In the genomic region with DNA sequence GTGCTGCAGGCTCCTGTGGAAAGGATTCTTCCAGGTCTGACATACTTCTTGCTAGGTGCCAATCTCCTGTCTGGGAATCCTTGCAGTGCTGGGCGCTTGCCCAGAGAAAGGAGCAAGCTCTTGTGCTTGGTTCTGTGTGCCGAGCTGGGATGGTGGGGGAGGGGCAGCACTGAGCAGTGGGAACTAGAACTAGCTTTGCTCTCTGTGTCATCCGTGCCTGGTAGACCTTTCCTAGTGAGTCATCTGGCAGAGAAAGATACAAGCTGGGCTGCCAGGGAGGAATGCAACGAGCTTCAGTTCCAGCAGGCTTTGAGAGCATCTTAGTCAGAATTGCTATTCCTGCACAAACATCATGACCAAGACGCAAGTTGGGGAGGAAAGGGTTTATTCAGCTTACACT, we compare ENCODE assay signal across 8 mouse cellular contexts.
DNase-seq lines count a peak whose midpoint lies in the region; ATAC-seq and TF ChIP-seq lines count a peak whose summit lies in the region.

No protein-coding gene starts in this region.

- no peak overlapping the region for H3K4me3 ChIP-seq in gastrocnemius, adult 2 months

- DNase-seq in gastrocnemius, adult 2 months, result peak; percentile 45
- no peak for DNase-seq in gastrocnemius, adult 18-20 months (ENCODE audit: low spot score)
- DNase-seq in adrenal gland, adult (ENCODE audit: inconsistent age in 2 of 2, low spot score in 1 of 2), result peak; percentile 86
- peak; percentile 44 to 90 for DNase-seq in left cerebral cortex, adult 8-10 months (ENCODE audit: low spot score in 2 of 2)
- DNase-seq in T-cell, adult 2 months (ENCODE audit: low spot score), result no peak
- no peak for DNase-seq in testis, postnatal 10 days (ENCODE audit: low spot score)
- DNase-seq in spleen, postnatal 36 days (ENCODE audit: low spot score in 2 of 2), result no peak

- no peak for TF ChIP-seq CTCF in gastrocnemius, adult 2 months (IDR thresholded peaks at IDR 0.05)

- no peak overlapping the region for H3K27ac ChIP-seq in gastrocnemius, adult 2 months

- peak; percentile 96 for ATAC-seq in frontal cortex, adult (ENCODE audit: low TSS enrichment)

- intact Hi-C loops in gastrocnemius, adult 2 months (cut with DNase I), result no loop called here

Comparison
In these comparisons a context has a peak if more than half of its experiments do, and no peak if none do; other contexts are left out.
1. DNase-seq: peak in gastrocnemius, adult 2 months (single experiment), adrenal gland, adult (2 of 2) and left cerebral cortex, adult 8-10 months (2 of 2); none in gastrocnemius, adult 18-20 months (single experiment), T-cell, adult 2 months (single experiment), testis, postnatal 10 days (single experiment) and spleen, postnatal 36 days (0 of 2).